Mouse (Mus musculus): ENCODE measurements around the gene Lenep. TPM values are rescaled to one million over a fixed set of nuclear protein-coding genes. Genes with fewer than 3 reads are reported as not detected.

The Lenep gene
- polyA plus RNA-seq, 1 experiment = 4.6 TPM

DNA sequence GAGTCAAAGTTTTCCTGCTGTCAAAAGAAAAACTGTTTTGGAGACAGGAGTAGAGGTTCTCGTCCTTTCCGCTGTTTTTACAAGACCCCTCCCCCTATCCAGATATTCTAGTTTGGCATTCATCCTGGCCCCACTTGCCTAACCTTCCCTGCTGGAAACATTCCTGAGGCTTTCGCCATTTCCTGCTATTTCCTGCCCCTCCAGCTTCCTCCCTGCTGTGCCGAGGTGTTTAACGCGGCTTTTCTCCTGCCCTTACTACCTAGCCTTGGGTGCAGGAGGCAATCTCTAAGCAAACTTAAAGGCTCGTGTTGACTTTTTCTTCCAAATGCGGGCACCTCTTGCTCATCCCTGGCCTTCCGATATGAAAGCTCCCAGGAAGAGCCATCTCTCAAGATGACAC, 17.0 kb upstream of the Lenep start:
- DNase-seq (ENCODE audit: low read depth) = peak; percentile 29
- TF ChIP-seq CTCF (IDR thresholded peaks at IDR 0.05; ENCODE audit: borderline replicate concordance, extremely low read depth, insufficient read depth, insufficient read length) = no peak
- no peak for TF ChIP-seq POLR2A (IDR thresholded peaks at IDR 0.05; ENCODE audit: borderline replicate concordance, extremely low read depth, insufficient read depth, insufficient read length, poor library complexity, severe bottlenecking)

GRCm38 (mm10) chr3:89418861-89419250, 16.3 kb upstream of the Lenep start:
- TF ChIP-seq POLR2A (IDR thresholded peaks at IDR 0.05; ENCODE audit: borderline replicate concordance, extremely low read depth, insufficient read depth, insufficient read length, poor library complexity, severe bottlenecking) (no peak), CTCF (IDR thresholded peaks at IDR 0.05; ENCODE audit: borderline replicate concordance, extremely low read depth, insufficient read depth, insufficient read length) (no peak)
- no peak for DNase-seq (ENCODE audit: low read depth)

- no peak for TF ChIP-seq CTCF (IDR thresholded peaks at IDR 0.05; ENCODE audit: borderline replicate concordance, extremely low read depth, insufficient read depth, insufficient read length)
- peak; percentile 28; the same call in 1 of the 2 replicates for TF ChIP-seq POLR2A (IDR thresholded peaks at IDR 0.05; ENCODE audit: borderline replicate concordance, extremely low read depth, insufficient read depth, insufficient read length, poor library complexity, severe bottlenecking)
- peak; percentile 100 for DNase-seq (ENCODE audit: low read depth)
Observed at GRCm38 (mm10) chr3:89418170-89418860, 15.7 kb upstream of the Lenep start, which contains the start of the genes Cks1b and Shc1. Gene Cks1b, minus strand, starts transcription at chr3:89418383. Gene Shc1, plus strand, starts transcription at chr3:89418443.

- TF ChIP-seq POLR2A (IDR thresholded peaks at IDR 0.05; ENCODE audit: borderline replicate concordance, extremely low read depth, insufficient read depth, insufficient read length, poor library complexity, severe bottlenecking) (0 out of 2 replicates have a peak, but pooled peaks have one; percentile 26), CTCF (IDR thresholded peaks at IDR 0.05; ENCODE audit: borderline replicate concordance, extremely low read depth, insufficient read depth, insufficient read length) (no peak)
- DNase-seq (ENCODE audit: low read depth) = peak; percentile 95
Observed at GRCm38 (mm10) chr3:89417840-89418169, 15.2 kb upstream of the Lenep start.

DNA sequence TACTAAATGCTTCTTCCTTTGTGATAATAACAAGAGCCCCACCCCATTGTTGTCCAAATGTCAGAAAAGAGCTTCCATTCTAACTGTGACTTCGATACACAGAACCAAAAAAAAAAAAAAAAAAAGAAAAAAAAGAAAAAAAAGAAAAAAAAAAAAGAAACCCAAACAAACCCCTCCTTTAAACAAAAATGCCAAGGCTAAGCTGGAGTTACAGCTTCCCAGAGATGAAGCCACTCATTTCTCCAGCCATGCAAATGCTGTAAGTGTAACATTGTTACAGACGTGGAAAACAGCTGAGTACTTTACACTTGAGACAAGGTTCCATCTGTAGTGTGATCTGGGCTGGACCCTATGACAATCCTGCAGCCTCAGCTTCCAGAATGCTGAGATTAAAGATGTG, 14.5 kb upstream of the Lenep start:
- no peak for DNase-seq (ENCODE audit: low read depth)
- TF ChIP-seq CTCF (IDR thresholded peaks at IDR 0.05; ENCODE audit: borderline replicate concordance, extremely low read depth, insufficient read depth, insufficient read length) (no peak), POLR2A (IDR thresholded peaks at IDR 0.05; ENCODE audit: borderline replicate concordance, extremely low read depth, insufficient read depth, insufficient read length, poor library complexity, severe bottlenecking) (no peak)

GRCm38 (mm10) chr3:89416158-89416557, 13.6 kb upstream of the Lenep start:
- DNase-seq (ENCODE audit: low read depth) = no peak
- TF ChIP-seq POLR2A (IDR thresholded peaks at IDR 0.05; ENCODE audit: borderline replicate concordance, extremely low read depth, insufficient read depth, insufficient read length, poor library complexity, severe bottlenecking) = no peak
- TF ChIP-seq CTCF (IDR thresholded peaks at IDR 0.05; ENCODE audit: borderline replicate concordance, extremely low read depth, insufficient read depth, insufficient read length) = no peak

DNA sequence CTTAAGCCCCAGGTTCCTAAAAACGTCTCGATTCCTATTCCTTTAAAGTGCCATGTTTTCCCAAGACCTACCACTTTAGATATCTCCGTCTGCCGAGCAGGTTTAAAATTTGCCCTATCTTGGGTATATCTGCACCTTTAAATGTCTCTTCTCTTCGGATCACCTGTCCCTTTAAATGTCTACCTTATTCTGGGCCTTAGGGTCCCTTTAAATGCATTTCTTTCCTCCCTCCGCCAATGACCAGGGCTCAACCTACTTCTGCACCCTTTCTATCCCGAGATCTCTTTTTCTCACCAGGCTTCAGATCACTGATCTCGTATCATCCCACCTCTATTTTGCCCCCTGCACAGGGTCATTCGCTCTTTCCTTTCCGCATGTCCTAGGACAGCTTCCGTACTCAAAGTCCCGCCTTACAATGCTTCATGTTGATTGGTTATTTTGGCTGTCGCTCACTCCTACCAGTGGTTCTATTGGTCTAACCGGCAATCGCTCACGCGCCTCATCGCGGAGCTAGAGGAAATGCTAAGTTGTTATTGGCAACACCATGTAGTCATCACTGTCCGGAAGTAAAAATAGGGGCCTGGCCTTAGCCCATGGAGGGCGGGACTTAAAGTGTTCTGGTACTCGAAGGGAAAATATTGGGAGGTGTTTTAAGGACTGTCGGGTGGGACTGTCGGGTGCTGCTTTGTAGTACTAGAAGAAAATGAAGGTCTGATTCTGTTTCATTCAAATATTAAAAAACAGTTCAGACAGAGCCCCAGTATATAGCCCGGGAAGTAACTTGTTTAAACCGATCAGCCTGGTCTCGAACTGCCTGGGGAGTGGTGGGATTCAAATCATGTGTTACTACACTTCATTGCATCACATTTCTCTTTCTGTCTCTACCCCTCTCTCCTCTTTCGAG, 9.1 kb upstream of the Lenep start, which contains the start of gene Flad1:
TSS of gene Flad1 (minus strand) at position 381 of the 904 bp plus-strand sequence.
- TF ChIP-seq POLR2A (IDR thresholded peaks at IDR 0.05; ENCODE audit: borderline replicate concordance, extremely low read depth, insufficient read depth, insufficient read length, poor library complexity, severe bottlenecking) = no peak
- no peak for TF ChIP-seq CTCF (IDR thresholded peaks at IDR 0.05; ENCODE audit: borderline replicate concordance, extremely low read depth, insufficient read depth, insufficient read length)
- peak; percentile 100 for DNase-seq (ENCODE audit: low read depth)

DNA sequence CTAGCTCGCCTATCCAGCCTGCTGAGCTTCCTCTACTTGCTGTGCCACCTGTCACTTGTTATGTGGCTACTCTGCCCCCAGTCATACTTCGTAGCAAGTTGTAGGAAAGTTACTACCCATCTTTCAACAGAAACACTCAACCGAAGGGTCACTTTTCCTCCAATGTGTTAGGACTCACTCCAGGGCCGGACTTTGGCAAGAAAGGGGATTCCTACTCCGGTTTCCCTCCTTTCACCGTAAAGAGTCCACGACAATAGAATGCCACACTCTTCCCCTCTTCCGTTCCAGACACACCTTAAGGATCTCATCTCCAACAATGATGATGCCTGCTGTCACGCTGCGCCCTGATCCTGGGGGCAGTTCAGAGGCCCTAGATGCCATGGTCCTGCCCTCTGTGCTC, 8.3 kb upstream of the Lenep start:
- no peak for DNase-seq (ENCODE audit: low read depth)
- TF ChIP-seq CTCF (IDR thresholded peaks at IDR 0.05; ENCODE audit: borderline replicate concordance, extremely low read depth, insufficient read depth, insufficient read length) = no peak
- no peak for TF ChIP-seq POLR2A (IDR thresholded peaks at IDR 0.05; ENCODE audit: borderline replicate concordance, extremely low read depth, insufficient read depth, insufficient read length, poor library complexity, severe bottlenecking)

GRCm38 (mm10) chr3:89409701-89410100, 7.1 kb upstream of the Lenep start:
- DNase-seq (ENCODE audit: low read depth) = no peak
- TF ChIP-seq CTCF (IDR thresholded peaks at IDR 0.05; ENCODE audit: borderline replicate concordance, extremely low read depth, insufficient read depth, insufficient read length) (no peak), POLR2A (IDR thresholded peaks at IDR 0.05; ENCODE audit: borderline replicate concordance, extremely low read depth, insufficient read depth, insufficient read length, poor library complexity, severe bottlenecking) (no peak)

GRCm38 (mm10) chr3:89408448-89408847, 5.9 kb upstream of the Lenep start:
- DNase-seq (ENCODE audit: low read depth) = no peak
- no peak for TF ChIP-seq POLR2A (IDR thresholded peaks at IDR 0.05; ENCODE audit: borderline replicate concordance, extremely low read depth, insufficient read depth, insufficient read length, poor library complexity, severe bottlenecking)
- TF ChIP-seq CTCF (IDR thresholded peaks at IDR 0.05; ENCODE audit: borderline replicate concordance, extremely low read depth, insufficient read depth, insufficient read length) = no peak

DNA sequence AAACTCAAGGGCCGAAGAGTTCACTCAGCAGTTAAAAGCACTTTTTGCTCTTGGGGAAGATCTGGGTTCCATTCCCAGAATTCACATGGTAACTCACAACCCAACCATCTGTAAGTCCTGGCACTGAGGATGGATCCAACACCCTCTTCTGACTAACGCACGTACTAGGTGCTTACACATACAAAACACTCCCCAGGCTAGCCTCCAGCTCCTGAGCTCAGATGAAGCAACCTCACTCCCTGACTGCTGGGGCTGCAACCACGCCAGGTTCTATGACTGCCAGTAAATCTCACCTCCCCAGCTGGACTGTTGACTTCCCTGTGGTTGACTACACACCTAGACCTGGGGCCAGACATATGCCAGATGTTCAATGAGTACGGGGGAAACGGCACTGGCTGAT, 4.3 kb upstream of the Lenep start:
- no peak for DNase-seq (ENCODE audit: low read depth)
- TF ChIP-seq CTCF (IDR thresholded peaks at IDR 0.05; ENCODE audit: borderline replicate concordance, extremely low read depth, insufficient read depth, insufficient read length) (no peak), POLR2A (IDR thresholded peaks at IDR 0.05; ENCODE audit: borderline replicate concordance, extremely low read depth, insufficient read depth, insufficient read length, poor library complexity, severe bottlenecking) (no peak)

Measured in brain, embryonic 14.5 days (tissue).